In genomic region chr13:114314953-114315352, GRCm38 (mm10) we compare ENCODE assay signal across 20 mouse cellular contexts.
"Had no signal": no experiment of that assay in that cellular context is flagged by ENCODE, and none has a peak within 500 bp of the region (broad histone marks: within the 10 kb centered on the region; RNA-seq: fewer than 3 reads in every experiment).

No protein-coding gene starts in this region.

- H3K4me2 ChIP-seq: limb, embryonic 15.5 days; lung, embryonic 14.5 days; midbrain, embryonic 12.5 days; neural tube, embryonic 13.5 days; neural tube, embryonic 15.5 days had no signal

- H3K27me3 ChIP-seq: limb, embryonic 15.5 days; midbrain, embryonic 12.5 days; neural tube, embryonic 13.5 days; neural tube, embryonic 15.5 days had no signal

- H3K9ac ChIP-seq: limb, embryonic 15.5 days; lung, embryonic 14.5 days; midbrain, embryonic 12.5 days; neural tube, embryonic 13.5 days; neural tube, embryonic 15.5 days had no signal

- H3K4me1 ChIP-seq: limb, embryonic 15.5 days; neural tube, embryonic 13.5 days; neural tube, embryonic 15.5 days had no signal

- H3K9me3 ChIP-seq: limb, embryonic 15.5 days; midbrain, embryonic 10.5 days; midbrain, embryonic 12.5 days; neural tube, embryonic 13.5 days; neural tube, embryonic 15.5 days had no signal

- DNase-seq: lung, adult 18-20 months; lung, embryonic 14.5 days; lung, postnatal 10 days; lung, postnatal 4 days; midbrain, embryonic 14.5 days; retina, postnatal 1 day; right cerebral cortex, adult 18-20 months; right cerebral cortex, postnatal 25 days; right cerebral cortex, postnatal 4 days; spleen, adult 18-20 months; thymus, adult 18-20 months; thymus, postnatal 14 days; thymus, postnatal 36 days had no signal

- H3K4me3 ChIP-seq: limb, embryonic 15.5 days; midbrain, embryonic 10.5 days; midbrain, embryonic 12.5 days; myocyte; neural tube, embryonic 13.5 days; neural tube, embryonic 15.5 days had no signal

- ATAC-seq: midbrain, embryonic 16.5 days had no signal

- H3K36me3 ChIP-seq: neural tube, embryonic 15.5 days had no signal

- H3K27ac ChIP-seq: limb, embryonic 15.5 days; midbrain, embryonic 10.5 days; midbrain, embryonic 12.5 days; neural tube, embryonic 13.5 days; neural tube, embryonic 15.5 days had no signal
